Mouse (Mus musculus) 3T3-L1 (cell line): ENCODE measurements around the gene Cul7.

ENCODE experiments used
- DNase-seq: peaks from one replicate; pipeline ENCODE4 v3.0.0-alpha.2; 2015; ENCODE audit warnings: low read depth, low spot score

The Cul7 gene

DNA sequence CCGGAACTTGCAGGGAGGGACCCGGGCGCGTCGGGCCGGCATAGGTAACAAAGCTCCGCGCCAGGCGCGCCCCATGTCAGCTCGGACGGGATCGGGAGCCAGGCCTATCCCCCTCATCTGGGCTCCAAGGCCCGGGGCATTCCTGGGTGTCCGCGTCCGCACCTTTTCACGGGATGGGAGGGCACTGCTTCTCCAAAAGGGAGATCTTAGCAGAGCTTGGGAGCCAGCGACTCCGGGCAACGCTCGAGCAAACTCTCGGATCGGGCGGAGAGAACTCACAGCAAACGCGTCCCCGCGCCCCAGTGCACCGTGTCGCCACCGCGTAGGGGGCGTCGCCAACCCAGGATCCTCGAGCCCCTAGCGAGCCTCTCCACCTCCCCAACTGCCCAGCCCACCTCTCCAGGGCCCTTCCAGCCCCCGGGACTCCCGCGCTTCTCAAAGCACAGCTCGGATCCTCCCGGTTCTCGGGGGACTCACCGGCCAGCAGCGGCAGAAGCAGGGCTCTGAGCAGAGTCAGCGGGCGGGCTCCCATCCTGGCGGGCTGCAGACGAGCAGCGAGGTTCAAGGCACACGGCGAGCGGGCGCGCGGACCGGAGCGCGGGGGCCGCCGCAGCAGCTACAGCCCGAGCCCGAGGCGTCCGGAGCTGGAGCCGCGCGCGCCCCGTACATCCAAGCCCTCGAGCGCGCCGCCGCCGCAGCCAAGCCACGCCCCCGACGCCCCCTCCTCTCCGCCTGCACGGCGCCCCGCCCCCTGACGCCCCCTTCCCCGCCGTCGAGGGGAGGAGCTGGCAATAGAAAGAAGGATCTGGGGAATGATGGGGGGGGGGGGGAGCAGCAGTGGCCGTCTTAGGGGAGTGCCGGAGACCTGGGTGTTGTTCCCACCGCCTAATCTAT lies 21.1 kb upstream of the Cul7 start, which contains the start of gene Ptk7:
Ptk7 (minus strand) TSS at position 714 of the 894 bp plus-strand sequence.
- peak; percentile 43 for DNase-seq

- DNase-seq: peak; percentile 75
Measured at GRCm38 (mm10) chr17:46629685-46630441, 20.3 kb upstream of the Cul7 start.

- peak; percentile 93 for DNase-seq
Measured at GRCm38 (mm10) chr17:46636831-46637523, 13.2 kb upstream of the Cul7 start.

- no peak for DNase-seq
Measured at GRCm38 (mm10) chr17:46639929-46640328, 10.2 kb upstream of the Cul7 start.

- DNase-seq: no peak
Measured at GRCm38 (mm10) chr17:46642060-46642459, 8.1 kb upstream of the Cul7 start.

DNA sequence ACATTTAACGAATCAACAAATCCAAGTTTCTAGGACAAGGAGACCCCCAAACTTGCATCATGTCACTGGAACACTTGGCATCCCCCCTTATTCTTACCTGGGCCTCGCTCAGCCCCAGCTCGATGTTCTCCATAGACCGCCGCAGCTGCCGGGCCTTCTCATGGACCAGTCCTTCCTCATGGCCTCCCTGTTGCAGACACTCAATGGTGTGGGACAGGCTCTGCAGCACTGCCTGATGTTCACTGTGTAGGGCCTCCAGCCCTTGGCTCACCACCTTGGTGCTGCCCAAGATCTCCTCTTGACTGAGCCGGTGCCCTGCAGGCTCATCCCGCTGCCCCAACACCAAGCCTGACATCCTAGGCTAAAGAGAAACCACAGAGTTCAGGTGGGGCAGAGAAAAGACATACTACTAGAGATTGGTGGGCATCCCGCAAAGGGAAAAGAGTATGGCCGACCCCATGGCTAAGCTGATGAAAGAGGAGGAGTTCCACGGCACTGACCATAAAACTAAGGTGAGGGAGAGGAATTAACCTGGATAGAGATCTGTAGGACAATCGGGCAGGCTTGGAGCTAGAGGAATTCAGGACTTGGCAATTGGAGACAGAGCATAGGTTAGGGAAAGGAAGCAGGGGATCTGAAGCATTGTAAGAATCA lies 5.9 kb upstream of the Cul7 start:
- no peak for DNase-seq

DNA sequence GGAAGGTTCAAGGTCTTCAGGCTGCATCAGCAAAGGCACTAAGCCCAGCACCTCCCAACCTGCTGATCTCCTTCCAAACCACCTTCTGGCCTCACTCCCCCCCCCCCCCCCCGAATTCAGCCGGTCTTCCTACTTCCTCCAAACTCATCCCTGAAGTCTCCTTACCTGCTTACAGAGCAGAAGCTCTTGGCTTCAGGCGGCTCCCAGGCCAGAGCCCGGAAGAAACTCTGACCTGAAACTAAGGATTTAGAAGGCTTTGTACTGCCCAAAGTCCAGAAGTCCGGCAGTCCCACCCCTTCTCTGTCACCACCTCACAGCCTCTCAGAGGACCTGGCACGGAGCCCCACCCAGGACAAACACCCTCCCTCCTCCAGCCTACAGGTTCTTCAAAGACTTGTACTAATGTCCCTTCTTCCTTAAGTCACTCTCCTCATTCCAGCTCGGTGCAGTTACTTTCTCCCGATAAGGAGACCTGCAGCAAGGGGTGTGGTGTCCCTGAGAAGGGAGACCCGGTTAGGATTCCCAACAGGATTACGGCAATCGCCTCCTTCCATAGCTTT lies 5.1 kb upstream of the Cul7 start:
- DNase-seq: peak; percentile 65

DNA sequence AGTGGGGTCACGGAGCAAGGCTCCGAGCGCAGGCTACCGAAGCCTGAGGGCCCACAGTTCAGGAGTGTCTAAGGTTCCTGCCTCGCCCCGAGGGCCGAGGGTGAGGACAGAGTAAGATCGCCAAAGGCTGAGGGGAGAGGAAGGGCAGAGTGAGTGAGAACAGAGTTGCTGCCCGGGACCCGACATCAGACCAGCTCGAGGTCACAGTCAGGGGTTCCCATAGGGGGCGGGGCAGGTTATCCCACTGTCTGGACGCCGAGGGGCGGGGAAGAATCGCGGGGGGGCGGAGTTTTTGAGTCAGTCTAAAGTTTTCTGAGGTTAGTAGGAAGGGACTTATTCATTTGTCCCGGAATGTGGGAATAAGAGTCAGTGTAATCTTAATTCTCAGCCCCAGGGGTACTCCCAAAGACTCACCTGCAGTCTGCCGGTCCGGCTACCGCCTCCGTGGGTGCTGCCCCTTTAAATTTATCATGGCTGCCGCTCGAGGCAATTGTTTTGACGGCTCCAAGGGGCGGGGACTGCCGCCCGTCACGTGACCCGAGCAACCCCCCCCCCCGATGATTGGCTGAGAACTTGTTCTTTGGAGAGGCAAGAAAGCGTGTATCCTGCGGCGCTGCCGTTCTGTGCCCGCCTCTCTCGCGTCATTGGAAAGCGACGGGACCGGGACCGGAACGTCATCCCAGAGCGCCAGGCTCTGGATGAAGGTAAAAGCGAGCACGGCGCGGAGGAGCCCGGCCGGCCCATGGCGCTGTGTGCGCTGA lies 4.4 kb upstream of the Cul7 start, which contains the start of the genes Klc4 and Mrpl2:
Klc4 (minus strand) TSS at position 462 of the 761 bp plus-strand sequence.
Mrpl2 (plus strand) TSS at position 669 of the 761 bp plus-strand sequence.
- DNase-seq: peak; percentile 97

DNA sequence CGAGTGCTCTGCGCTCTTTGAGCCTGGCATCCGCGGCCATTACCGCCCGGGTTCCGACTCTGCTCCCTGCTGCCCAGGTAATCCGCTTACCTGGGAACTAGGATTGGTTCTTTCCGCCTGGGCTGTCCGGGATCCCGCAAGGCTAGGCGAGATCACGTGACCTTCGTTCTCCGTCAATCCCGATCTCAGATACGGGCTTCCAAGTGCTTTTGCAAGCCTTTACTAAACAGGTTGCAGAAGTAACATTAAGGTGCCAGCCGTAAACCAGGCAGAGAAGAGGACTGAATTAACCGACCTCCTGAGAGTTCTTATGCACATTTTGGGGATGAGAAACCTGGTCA lies 3.8 kb upstream of the Cul7 start:
- DNase-seq: no peak

GRCm38 (mm10) chr17:46647279-46647678 lies 2.9 kb upstream of the Cul7 start:
- no peak for DNase-seq

DNA sequence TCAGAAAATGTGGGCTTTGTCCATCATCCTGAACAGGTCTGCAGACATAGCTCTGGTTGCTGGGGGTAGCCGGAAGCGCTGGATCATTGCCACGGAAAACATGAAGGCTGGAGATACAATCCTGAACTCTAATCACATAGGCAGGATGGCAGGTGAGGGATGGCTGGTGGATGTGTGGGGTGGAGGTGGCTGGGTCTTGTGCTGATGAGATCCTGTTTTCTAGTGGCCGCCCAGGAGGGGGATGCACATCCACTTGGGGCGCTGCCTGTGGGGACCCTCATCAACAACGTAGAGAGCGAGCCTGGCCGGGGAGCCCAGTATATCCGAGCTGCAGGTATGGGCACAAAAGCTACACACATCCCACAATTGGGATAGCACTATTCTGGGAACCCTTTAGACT lies 1.7 kb upstream of the Cul7 start:
- DNase-seq: no peak

GRCm38 (mm10) chr17:46649811-46650210 lies 326 bp upstream of the Cul7 start:
- peak; percentile 41 for DNase-seq

DNA sequence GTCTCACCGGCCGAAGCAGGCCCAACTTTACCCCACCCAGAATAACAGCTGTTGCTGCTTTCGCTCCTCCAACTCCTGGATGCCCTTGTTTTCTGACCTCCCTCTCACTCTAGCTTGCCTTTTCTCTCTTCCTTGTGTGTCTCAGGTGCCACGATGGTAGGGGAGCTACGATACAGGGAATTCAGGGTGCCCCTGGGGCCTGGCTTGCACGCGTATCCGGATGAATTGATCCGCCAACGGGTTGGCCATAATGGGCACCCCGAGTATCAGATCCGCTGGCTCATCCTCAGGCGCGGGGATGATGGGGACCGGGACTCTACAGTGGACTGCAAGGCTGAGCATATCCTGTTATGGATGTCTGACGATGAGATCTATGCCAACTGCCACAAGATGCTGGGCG lies 1.2 kb downstream of the Cul7 start:
- DNase-seq: peak; percentile 33

GRCm38 (mm10) chr17:46651755-46652547 lies 1.8 kb downstream of the Cul7 start:
- DNase-seq: no peak

- DNase-seq: no peak
Measured at GRCm38 (mm10) chr17:46656054-46656453, 5.9 kb downstream of the Cul7 start.

DNA sequence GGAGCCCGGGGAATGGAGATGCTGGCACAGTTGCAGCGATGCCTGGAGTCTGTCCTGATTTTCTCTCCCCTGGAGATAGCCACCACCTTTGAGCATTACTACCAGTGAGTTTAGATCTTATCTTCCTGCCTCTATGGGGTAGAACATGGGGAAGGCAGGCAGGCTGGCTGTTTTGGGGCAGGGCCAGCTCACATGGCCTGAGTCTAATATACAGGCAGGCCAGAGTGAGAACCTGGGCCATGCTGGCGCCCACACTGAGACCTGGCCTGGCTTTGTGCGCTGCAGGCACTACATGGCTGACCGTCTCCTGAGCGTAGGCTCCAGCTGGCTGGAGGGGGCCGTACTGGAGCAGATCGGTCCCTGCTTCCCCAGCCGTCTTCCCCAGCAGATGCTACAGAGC lies 11.2 kb downstream of the Cul7 start:
- DNase-seq: no peak

- no peak for DNase-seq
Measured at GRCm38 (mm10) chr17:46661981-46662380, 11.8 kb downstream of the Cul7 start.

DNA sequence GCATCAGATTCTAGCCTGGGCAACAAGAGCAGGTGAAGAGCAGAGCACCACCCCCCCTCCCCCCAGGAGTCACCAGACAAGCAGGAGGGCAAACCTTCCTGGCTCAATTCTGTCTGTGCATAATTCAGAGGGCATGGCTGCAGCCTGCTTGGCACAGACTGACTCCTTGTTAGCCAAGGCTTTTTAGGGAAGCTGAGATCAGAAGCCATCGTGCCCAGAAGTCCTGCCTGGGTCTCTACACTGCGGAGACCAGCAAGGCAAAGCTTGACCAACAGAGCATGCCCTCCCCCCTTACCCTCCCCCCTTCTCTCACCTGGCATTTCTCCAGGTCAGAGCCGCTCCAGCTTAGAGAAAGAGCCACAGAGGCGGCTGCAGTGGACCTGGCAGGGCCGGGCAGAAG lies 12.6 kb downstream of the Cul7 start:
- DNase-seq: no peak

GRCm38 (mm10) chr17:46667712-46668111 lies 17.6 kb downstream of the Cul7 start:
- no peak for DNase-seq

DNA sequence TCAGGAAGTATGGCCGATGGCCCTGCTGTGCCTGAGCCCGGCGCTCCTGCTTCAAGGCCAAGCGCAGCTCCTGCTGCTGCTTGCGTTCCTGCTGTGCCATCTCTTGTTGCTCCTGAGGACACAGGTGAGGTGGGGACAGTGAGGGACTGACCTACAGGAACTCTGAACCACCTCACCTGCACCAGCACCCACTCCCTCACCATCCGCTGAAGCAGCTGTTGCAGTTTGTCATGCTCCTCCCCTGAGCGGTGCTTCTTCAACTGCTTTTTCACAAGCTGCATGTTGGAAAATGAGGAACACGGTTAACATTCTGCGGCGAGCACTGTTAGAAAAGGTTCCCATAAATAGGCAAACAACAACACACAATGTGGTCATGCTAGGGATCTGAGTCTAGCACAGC lies 19.8 kb downstream of the Cul7 start:
- no peak for DNase-seq
